Mouse (Mus musculus): Measurements from ENCODE around the gene Phactr4. TPM values are rescaled to one million over a fixed set of nuclear protein-coding genes. Genes with fewer than 3 reads are reported as not detected.

The Phactr4 gene
- total and polyA plus RNA-seq, 3 experiments: 8.7 to 22.4 (median 22.3) TPM

GRCm38 (mm10) chr4:132409587-132410229 lies 12.6 kb downstream of the Phactr4 start:
- no peaks in the 10 kb centered on the region for H3K79me2 ChIP-seq (replicated peaks; ENCODE audit: control insufficient read depth, insufficient read depth, low read length)
- H3K27ac ChIP-seq: peak overlapping the region; percentile 36; the same call in 1 of the 2 replicates
- no peaks in the 10 kb centered on the region for H3K27me3 ChIP-seq (ENCODE audit: control insufficient read depth, insufficient read depth, low read length)
- no peak overlapping the region for H3K9ac ChIP-seq (ENCODE audit: low read depth, low read length)
- DNase-seq: no peak
- peaks cover 8% of the 10 kb centered on the region for H3K36me3 ChIP-seq (ENCODE audit: control insufficient read depth, insufficient read depth, low read length)
- TF ChIP-seq CTCF (IDR thresholded peaks at IDR 0.05) (no peak), EP300 (IDR thresholded peaks at IDR 0.05; ENCODE audit: insufficient read depth, low read depth, low read length) (no peak), POLR2A (IDR thresholded peaks at IDR 0.05; ENCODE audit: insufficient read depth, low read depth, low read length) (no peak)
- peaks cover 14% of the 10 kb centered on the region for H3K4me1 ChIP-seq (ENCODE audit: control insufficient read depth, insufficient read depth, low read length)
- intact Hi-C loops (cut with DNase I): loop anchor here (2.0 to 5.0 kb wide), 4 partner anchors 13 to 55 kb away; no protein-coding TSS in a partner anchor
- WGBS: 68% methylated on average over 4 of the region's 4 CpGs
- no peak overlapping the region for H3K4me3 ChIP-seq

- H3K27ac ChIP-seq: no peak overlapping the region
- H3K9ac ChIP-seq (ENCODE audit: low read depth, low read length): no peak overlapping the region
- H3K36me3 ChIP-seq (ENCODE audit: control insufficient read depth, insufficient read depth, low read length): no peaks in the 10 kb centered on the region; the same call in 1 of the 2 replicates
- peaks cover 9% of the 10 kb centered on the region for H3K4me1 ChIP-seq (ENCODE audit: control insufficient read depth, insufficient read depth, low read length)
- no peaks in the 10 kb centered on the region for H3K27me3 ChIP-seq (ENCODE audit: control insufficient read depth, insufficient read depth, low read length)
- 53% methylated on average over 13 of the region's 13 CpGs for WGBS
- no peak for DNase-seq
- no peak for TF ChIP-seq CTCF (IDR thresholded peaks at IDR 0.05)
- no peak for TF ChIP-seq POLR2A (IDR thresholded peaks at IDR 0.05; ENCODE audit: insufficient read depth, low read depth, low read length)
- TF ChIP-seq EP300 (IDR thresholded peaks at IDR 0.05; ENCODE audit: insufficient read depth, low read depth, low read length): no peak
- H3K4me3 ChIP-seq: no peak overlapping the region
- H3K79me2 ChIP-seq (replicated peaks; ENCODE audit: control insufficient read depth, insufficient read depth, low read length): peaks cover 1% of the 10 kb centered on the region; the same call in 1 of the 2 replicates
- intact Hi-C loops (cut with DNase I): no loop called here
These were observed 15.7 kb downstream of the Phactr4 start for GRCm38 (mm10) chr4:132406393-132407189.

DNA sequence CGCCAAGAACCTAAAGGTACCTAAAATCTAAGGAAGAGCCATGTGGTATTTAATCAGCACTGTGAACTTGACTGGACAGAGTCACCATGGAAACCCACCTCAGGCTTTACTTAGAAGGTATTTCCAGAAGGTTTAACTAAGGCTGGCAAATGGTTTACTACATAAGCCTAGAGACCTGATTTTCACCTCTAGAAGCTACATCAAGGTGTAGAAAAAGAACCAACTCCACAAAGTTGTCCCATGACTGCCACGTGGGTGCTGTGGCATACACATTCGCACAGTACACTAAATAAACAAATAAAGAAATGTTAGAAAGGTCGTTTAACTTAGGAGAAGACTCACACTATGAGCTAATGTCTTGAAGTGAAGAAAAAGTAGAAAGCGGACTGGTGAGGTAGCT lies 17.7 kb downstream of the Phactr4 start:
- Histone ChIP-seq H3K27ac (no peak overlapping the region), H3K4me3 (no peak overlapping the region), H3K36me3 (ENCODE audit: control insufficient read depth, insufficient read depth, low read length) (no peaks in the 10 kb centered on the region; the same call in 1 of the 2 replicates), H3K4me1 (ENCODE audit: control insufficient read depth, insufficient read depth, low read length) (peaks cover 5% of the 10 kb centered on the region), H3K9ac (ENCODE audit: low read depth, low read length) (no peak overlapping the region), H3K27me3 (ENCODE audit: control insufficient read depth, insufficient read depth, low read length) (no peaks in the 10 kb centered on the region), H3K79me2 (replicated peaks; ENCODE audit: control insufficient read depth, insufficient read depth, low read length) (peaks cover 2% of the 10 kb centered on the region; the same call in 1 of the 2 replicates)
- WGBS: 84% methylated on average over 5 of the region's 5 CpGs
- intact Hi-C loops (cut with DNase I): no loop called here
- TF ChIP-seq EP300 (IDR thresholded peaks at IDR 0.05; ENCODE audit: insufficient read depth, low read depth, low read length): no peak
- no peak for TF ChIP-seq POLR2A (IDR thresholded peaks at IDR 0.05; ENCODE audit: insufficient read depth, low read depth, low read length)
- TF ChIP-seq CTCF (IDR thresholded peaks at IDR 0.05): no peak
- DNase-seq: no peak

DNA sequence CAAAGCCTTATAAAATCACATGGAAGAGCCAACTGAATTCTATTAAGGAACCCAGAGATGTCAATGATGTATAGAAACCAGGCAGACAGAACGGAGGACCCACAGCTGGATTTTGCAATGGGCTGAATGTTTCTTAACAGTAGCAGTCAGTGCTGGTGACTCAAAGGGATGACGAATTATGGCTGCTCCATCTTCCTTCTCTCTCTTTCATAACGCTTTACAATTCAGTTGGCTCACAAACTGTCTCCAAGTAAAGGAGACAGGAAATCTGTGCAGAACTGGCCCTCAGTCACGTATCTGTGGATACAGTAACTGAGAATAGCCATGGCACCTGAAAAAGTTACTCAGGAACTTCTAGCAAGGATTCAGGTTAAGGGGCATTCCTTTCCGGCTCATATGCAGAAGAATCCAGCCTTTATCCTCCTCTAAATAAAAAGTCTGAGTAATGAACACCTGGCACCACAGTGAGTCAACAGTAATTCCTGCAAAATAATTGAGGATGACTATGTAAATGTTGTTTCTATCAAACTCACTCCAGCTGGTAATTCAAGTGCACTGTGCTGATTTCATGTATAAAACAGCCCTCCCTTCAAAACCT lies 19.1 kb downstream of the Phactr4 start:
- Histone ChIP-seq H3K27me3 (ENCODE audit: control insufficient read depth, insufficient read depth, low read length) (no peaks in the 10 kb centered on the region), H3K79me2 (replicated peaks; ENCODE audit: control insufficient read depth, insufficient read depth, low read length) (peaks cover 2% of the 10 kb centered on the region; the same call in 1 of the 2 replicates), H3K9ac (ENCODE audit: low read depth, low read length) (no peak overlapping the region; the same call in 1 of the 2 replicates), H3K27ac (peak overlapping the region; percentile 20), H3K4me1 (ENCODE audit: control insufficient read depth, insufficient read depth, low read length) (peaks cover 7% of the 10 kb centered on the region), H3K4me3 (no peak overlapping the region), H3K36me3 (ENCODE audit: control insufficient read depth, insufficient read depth, low read length) (no peaks in the 10 kb centered on the region; the same call in 1 of the 2 replicates)
- DNase-seq: no peak
- 43% methylated on average over 5 of the region's 5 CpGs for WGBS
- intact Hi-C loops (cut with DNase I): no loop called here
- TF ChIP-seq POLR2A (IDR thresholded peaks at IDR 0.05; ENCODE audit: insufficient read depth, low read depth, low read length) (no peak), CTCF (IDR thresholded peaks at IDR 0.05) (no peak), EP300 (IDR thresholded peaks at IDR 0.05; ENCODE audit: insufficient read depth, low read depth, low read length) (no peak)

DNA sequence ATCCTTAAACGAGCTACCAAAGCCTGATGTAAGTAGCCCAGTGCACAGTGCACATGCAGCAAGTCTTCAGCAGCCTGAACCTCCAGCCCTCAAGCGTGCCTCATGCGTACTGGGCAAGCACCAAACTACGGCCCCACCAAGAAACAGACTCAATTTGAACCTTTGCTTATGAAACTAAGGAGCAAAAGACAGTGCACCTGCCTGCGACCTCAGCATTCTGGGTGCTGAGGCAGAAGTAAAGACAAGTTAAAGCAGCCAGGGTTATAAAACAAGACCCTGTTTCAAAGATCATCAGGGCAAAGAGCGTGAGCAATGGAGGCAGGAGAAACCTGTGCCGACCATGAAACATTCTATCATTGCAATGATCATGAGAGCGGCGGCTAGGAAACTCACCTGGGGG lies 21.3 kb downstream of the Phactr4 start:
- peaks cover 2% of the 10 kb centered on the region; the same call in 1 of the 2 replicates for H3K79me2 ChIP-seq (replicated peaks; ENCODE audit: control insufficient read depth, insufficient read depth, low read length)
- H3K27ac ChIP-seq: no peak overlapping the region
- no peak for TF ChIP-seq POLR2A (IDR thresholded peaks at IDR 0.05; ENCODE audit: insufficient read depth, low read depth, low read length)
- no peak for TF ChIP-seq EP300 (IDR thresholded peaks at IDR 0.05; ENCODE audit: insufficient read depth, low read depth, low read length)
- no peak for TF ChIP-seq CTCF (IDR thresholded peaks at IDR 0.05)
- DNase-seq: no peak
- no peaks in the 10 kb centered on the region for H3K27me3 ChIP-seq (ENCODE audit: control insufficient read depth, insufficient read depth, low read length)
- WGBS: 94% methylated on average over 9 of the region's 9 CpGs
- no peak overlapping the region for H3K4me3 ChIP-seq
- intact Hi-C loops (cut with DNase I): no loop called here
- H3K9ac ChIP-seq (ENCODE audit: low read depth, low read length): no peak overlapping the region
- no peaks in the 10 kb centered on the region; the same call in 1 of the 2 replicates for H3K36me3 ChIP-seq (ENCODE audit: control insufficient read depth, insufficient read depth, low read length)
- peaks cover 3% of the 10 kb centered on the region for H3K4me1 ChIP-seq (ENCODE audit: control insufficient read depth, insufficient read depth, low read length)
